In the genomic region with DNA sequence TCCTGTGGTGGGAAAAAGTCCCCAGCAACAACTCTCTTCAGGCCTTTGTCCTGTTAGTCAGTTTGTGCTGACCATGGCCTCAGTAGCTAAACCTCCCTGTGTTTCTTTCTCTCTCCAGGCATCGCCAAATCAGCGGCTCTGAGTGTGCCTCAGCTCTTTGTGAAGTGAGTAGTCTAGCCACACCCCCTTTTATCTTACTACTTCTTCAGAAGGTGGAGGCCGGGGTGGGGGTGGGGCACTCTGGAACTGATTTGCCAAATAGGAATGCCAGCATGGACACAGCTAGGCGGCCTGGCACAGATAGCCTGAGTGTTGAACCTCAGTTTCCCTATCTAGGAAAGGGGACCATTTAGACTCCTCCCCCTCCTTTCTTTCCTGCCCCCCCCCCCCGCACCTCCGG, we compare ENCODE assay signal across 18 mouse cellular contexts.
"Had no signal": no experiment of that assay in that cellular context is flagged by ENCODE, and none has a peak within 500 bp of the region (broad histone marks: within the 10 kb centered on the region; RNA-seq: fewer than 3 reads in every experiment).

No protein-coding gene starts in this region.

- H3K36me3 ChIP-seq: kidney, embryonic 15.5 days; liver, embryonic 13.5 days; neural tube, embryonic 12.5 days; neural tube, embryonic 15.5 days had no signal

- H3K9ac ChIP-seq: kidney, embryonic 15.5 days; liver, embryonic 13.5 days; neural tube, embryonic 12.5 days; neural tube, embryonic 15.5 days had no signal

- ATAC-seq: lung, postnatal 0 days had no signal

- H3K4me2 ChIP-seq: kidney, embryonic 15.5 days; liver, embryonic 13.5 days; midbrain, embryonic 11.5 days; neural tube, embryonic 12.5 days; neural tube, embryonic 15.5 days had no signal

- H3K4me3 ChIP-seq: kidney, embryonic 15.5 days; left cerebral cortex, adult 2 months; liver, embryonic 13.5 days; megakaryocyte, embryonic 14.5 days; neural tube, embryonic 12.5 days; neural tube, embryonic 15.5 days had no signal

- H3K4me1 ChIP-seq: kidney, embryonic 15.5 days; liver, embryonic 13.5 days; neural tube, embryonic 15.5 days had no signal

- H3K27ac ChIP-seq: kidney, embryonic 15.5 days; left cerebral cortex, adult 2 months; liver, embryonic 13.5 days; neural tube, embryonic 12.5 days; neural tube, embryonic 15.5 days had no signal

- H3K9me3 ChIP-seq: kidney, embryonic 15.5 days; megakaryocyte, embryonic 14.5 days; neural tube, embryonic 12.5 days; neural tube, embryonic 15.5 days had no signal

- DNase-seq: kidney, postnatal 10 days; kidney, postnatal 36 days; layer of hippocampus, postnatal 36 days; liver, embryonic 13.5 days; lung, adult 2 months; midbrain, embryonic 14.5 days; right cerebral cortex, adult 18-20 months; right cerebral cortex, postnatal 14 days; right cerebral cortex, postnatal 4 days; thymus, adult 18-20 months; thymus, postnatal 36 days had no signal

- H3K27me3 ChIP-seq: kidney, embryonic 15.5 days; liver, embryonic 13.5 days; neural tube, embryonic 12.5 days; neural tube, embryonic 15.5 days had no signal
